Mouse (Mus musculus): Measurements from ENCODE around the gene Prdm4.

Prdm4 gene

DNA sequence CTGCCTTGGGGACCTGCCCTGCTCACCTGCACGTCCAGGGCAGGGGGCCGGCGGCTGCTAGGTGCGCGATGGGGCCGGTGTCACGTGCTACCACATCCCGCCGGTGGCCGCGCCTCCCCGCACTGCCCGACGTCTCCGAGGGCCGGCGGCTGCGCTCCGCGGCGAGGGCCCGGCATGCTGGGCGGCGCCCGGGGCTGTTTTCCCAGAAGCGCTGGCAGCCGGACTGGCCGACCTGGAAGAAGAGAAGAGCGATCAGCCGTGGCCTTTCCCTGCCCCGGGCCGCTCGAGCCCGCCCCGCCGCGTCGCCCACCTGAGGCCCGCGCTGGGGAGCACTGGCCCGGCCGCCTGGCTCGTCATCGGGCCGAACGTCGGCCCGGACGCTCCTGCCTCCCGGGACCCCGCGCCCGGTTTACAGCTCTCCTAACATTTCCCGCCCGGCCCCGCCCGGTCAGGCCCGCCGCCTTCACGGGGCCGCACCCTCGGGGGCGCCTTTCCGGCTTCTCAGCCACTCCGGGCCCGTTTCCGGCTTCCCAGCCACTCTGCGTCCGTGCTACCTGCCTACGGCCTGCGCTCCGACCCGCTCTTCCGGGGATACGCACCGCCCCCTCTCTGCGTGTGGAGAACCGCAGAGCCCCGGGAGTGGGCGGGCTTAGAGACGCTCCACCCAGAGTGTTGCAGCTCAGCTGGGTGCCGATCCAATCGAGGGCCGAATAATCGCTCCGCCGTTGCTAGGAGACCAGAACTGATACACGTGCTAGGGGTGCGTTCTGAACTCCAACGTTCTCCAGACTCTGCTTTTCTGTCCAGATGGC lies at the start of gene Prdm4:
TSS of gene Prdm4 (minus strand) at position 645 of the 812 bp plus-strand sequence.
- peak; percentile 97 to 98 for DNase-seq

DNA sequence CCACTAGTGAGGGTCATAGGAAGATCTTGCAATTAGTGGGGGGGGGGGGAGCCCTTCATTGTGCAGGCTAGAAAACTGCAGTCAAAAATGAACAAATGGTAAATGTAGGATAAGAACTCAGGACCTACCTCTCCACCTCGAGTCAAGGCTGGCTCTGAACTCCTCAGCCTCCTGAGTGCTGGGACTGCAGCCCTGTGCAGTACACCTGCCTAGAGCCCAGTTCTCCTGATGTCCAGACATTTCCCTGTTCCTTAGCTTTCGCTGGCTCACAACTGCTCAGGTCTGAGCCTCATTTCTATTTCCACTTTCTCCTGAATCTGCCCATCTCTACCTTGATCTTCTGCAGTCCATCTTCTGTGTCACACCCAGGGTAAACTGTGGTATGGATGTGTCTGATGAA lies 49.5 kb upstream of the Prdm4 start:
- no peak for DNase-seq

DNA sequence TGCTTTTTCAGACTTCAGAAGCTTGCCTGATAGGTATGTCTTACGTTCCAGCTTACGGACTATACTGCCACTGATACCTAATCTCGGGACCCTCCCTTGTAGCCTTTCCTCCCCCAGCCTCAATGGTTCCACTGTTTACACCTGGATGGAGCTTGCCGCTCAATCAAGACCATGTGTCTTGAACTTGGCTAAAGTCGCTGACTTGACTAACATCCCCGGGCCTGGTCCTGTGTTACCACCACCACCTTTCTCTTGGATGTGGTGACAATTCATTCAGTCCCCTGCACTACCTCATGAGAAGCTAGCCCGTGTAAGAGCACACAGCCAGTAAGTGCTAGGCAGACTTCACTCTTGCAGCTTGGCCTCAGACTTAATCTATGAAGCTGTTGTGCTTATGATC lies 47.4 kb upstream of the Prdm4 start:
- DNase-seq: no peak

DNA sequence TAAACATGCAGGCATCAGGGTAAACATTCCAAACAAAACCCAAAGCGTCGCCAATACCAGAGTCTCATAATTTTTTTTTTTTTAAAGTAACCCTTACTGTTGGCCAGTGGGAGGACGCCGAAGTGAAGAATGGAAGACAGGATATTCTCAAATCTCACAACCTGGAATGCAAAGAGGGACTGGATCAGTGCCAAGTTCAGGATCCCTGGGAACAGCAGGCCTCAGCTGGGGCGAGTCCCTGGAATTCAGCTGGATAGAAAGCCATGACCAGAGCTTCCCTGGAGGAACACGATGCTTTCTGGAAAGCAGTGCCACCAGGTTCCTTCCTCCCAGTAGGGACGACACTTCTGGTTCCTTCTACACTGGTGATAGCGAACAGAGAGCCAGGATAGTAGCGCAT lies 46.0 kb upstream of the Prdm4 start:
- no peak for DNase-seq

DNA sequence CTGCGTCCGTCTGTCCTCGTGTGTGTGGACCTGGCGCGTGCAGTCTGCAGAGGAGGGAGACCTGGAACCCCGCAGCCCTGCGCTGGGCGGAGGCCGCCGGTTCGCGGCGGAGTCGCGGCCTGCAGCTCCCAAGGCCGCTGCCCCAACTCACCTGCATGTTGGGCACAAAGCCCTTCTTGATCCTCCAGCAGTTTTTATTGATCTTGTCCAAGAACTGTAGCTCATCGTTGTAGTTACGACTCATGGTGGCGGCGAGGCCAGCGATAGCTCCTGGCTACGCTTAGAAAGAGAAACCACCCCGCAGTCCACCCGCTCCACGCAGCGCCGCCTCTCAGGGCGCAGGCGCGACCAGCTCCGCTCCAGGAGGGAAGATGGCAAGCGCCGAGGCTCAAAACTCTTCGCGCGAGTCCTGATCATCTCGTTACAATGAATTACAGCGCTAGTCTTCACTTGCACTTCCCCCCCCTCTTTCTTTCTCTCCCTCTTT lies 40.6 kb upstream of the Prdm4 start, which contains the start of gene Rtcb:
TSS of gene Rtcb (minus strand) at position 360 of the 487 bp plus-strand sequence.
- peak; percentile 93 to 96 for DNase-seq

DNA sequence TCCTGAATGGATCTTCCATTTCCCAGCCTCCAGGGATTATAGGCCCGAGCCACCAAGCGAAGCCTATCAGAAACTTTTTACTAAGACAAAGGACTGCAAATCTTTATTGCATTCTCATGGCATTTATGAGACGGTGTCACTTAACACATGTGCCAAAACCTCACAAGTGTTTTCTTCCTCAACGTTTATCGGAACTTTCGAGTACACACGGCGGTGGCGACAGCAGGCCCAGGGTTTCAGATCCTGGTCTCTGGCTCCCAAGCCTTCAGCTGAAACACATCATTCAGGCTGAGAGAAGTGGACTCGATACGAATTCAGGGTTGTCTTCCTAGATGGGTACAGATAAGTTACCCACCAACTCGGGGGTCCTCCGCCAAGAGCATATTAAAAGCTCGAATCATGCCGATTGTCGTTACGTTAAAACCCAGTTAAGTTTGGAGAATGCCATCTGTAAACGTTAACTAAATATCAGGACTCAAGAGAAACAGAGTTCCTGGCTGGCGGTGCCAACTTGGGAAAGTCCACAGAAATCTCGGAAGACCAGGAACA lies 40.0 kb upstream of the Prdm4 start:
- DNase-seq: no peak

DNA sequence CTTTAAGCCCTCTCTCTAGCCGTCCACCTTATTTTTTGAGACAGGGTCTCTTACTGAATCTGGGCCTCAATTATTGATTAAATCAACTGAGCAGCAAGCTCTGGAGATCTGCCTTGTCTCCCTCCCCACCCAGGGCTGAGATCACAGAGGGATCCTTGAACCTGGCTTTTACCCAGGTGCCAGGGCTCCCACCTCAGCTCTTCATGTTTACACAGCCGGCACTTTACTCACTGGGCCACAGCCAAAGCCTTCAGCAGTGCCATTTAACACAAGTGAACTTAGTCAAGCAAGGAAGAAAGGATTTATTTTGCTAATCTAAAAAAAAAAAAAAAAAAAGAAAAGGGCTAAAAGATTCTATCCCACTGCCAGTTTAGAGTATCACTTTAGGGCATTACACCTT lies 37.5 kb upstream of the Prdm4 start:
- DNase-seq: peak in 1 of 2 experiments; percentile 32

DNA sequence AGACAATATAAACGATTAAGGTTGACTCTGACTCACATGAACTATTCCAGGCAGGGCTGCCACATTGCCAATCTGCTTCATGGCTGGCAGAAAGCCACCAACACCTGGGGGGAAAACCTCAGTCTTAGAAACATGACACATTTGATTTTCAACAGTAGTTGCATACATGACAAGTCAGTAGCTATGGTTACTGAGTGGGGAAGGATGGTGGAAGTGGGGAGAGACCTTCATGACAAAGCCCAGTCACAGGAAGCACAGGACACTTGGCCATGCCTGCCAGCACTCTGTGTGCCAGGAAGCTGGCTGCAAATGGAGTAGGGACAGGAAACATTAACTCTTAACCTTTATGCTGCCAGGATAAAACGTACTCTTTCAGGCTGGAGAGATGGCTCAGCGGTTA lies 36.5 kb upstream of the Prdm4 start:
- DNase-seq: peak; percentile 36 to 39

DNA sequence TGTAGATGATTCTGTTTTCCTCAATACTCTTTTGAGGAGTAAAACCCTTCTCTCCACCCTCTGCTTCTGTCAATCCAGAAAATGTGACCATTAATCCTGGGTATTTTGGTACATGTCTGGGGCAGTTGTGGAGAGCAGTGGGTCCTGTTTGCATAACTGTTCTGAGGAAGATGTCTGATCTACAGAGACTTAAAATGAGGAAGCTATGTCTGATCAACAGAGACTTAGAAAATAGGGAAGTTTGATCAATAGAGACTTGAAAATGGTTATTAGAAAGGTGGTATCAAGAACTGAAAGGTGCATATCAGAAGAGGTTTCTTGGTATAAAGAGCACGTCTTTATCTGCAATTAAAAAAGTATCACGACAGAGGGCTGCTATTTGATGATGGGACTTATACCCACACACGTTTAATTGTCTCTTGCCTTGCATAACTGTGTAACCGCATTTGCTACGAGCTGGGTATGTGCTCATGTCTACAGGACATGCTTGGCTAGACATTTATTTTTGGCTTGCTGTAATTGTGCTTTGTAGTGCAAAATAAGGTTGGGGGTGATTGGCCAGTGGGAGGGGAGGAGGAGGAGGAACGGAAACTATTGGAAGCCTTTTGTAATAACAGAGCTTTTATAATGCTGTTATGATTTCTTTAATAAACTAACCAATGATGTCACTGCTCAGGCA lies 35.0 kb upstream of the Prdm4 start:
- no peak for DNase-seq

DNA sequence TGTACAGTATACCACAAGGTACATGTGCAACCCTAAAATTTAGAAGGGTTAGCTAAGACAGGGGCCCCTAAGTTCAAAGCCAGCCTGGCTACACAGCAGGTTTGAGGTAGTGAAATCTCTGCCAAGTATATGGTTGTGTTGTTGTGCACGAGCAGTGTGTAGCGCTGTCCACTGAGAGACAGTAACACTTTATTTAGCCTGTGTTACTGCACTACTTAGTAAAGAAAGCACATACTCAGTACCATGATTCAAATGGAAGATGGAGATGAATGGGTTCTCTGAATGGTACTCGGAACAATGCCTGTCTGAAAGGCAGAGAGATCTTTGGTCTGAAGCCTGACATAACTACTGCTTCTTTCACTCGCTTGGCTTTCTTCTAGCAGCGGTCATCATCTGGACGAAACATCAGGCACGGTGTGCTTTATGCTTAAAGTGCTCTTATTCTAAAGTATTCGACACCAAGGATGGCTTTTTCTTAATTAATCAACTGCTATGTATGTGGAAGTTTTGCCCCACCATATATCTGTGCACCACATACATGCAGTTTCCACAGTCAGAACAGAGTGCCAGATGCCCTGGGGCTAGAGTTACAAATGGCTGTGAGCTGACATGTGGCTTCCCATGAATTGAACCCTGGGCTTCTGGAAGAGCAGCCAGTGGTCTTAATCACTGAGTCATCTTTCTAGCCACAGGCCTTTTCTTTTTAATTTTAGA lies 31.7 kb upstream of the Prdm4 start:
- DNase-seq: no peak

DNA sequence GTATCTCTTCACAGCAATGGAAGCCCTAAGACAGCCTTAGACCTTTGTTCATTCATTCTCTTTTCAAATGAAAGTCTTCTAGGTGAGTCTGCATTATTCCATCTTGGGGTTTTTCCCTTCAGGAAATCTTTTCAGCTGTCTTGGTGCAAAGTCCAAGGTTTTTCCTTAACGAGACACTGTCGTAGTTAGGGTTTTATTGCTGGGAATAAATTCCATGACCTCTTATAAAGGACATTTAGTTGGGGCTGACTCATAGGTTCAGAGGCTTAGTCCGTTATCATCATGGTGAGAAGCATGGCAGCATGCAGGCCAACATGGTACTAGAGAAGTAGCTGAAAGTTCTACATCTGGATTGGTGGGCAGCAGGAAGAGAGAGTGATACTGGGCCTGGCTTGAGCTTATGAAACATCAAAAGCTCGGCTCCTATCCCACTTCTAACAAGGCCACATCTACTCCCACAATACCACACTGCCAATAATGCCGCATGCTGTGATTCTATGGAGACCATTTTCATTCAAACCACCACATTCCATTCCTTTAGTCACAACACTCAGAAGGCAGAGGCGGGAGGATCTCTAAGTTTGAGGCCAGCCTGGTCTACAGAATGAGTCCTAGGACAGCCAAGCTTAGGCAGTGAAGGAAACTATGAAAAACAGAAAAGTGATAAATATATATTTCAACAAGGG lies 19.5 kb upstream of the Prdm4 start:
- DNase-seq: no peak

DNA sequence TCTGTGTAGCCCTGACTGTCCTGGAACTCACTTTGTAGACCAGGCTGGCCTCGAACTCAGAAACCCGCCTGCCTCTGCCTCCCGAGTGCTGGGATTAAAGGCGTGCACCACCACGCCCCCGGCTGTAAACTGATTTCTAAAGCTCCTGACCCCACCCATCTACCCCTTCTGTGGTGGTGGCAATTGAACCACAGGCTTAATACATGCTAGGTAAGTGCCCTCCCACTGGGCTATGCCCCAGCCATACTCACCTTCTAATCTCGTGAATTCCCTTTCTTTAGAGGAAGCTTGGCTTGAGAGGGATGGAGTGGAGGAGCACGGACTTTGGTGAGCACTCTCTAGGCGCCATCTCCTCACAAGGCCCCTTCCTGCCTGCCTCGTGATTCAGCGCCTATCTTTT lies 13.0 kb upstream of the Prdm4 start:
- no peak for DNase-seq

DNA sequence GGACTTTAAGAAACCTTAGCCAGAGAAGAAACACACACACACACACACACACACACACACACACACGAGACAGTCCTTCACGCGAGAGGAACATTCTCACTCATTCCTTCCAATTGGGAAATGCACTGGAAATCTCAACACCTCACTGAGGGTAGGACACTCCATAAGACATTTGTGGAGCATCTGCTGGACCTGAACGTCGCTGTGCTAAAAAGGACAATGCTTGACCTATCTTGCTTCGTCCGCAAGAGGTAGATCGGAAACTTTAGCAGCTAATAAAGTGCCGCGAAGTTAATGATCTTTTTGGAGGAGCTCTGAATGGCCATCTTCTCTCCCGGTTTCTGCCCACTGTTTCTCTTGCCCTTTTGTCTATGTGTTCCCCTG lies 12.3 kb upstream of the Prdm4 start:
- DNase-seq: no peak

DNA sequence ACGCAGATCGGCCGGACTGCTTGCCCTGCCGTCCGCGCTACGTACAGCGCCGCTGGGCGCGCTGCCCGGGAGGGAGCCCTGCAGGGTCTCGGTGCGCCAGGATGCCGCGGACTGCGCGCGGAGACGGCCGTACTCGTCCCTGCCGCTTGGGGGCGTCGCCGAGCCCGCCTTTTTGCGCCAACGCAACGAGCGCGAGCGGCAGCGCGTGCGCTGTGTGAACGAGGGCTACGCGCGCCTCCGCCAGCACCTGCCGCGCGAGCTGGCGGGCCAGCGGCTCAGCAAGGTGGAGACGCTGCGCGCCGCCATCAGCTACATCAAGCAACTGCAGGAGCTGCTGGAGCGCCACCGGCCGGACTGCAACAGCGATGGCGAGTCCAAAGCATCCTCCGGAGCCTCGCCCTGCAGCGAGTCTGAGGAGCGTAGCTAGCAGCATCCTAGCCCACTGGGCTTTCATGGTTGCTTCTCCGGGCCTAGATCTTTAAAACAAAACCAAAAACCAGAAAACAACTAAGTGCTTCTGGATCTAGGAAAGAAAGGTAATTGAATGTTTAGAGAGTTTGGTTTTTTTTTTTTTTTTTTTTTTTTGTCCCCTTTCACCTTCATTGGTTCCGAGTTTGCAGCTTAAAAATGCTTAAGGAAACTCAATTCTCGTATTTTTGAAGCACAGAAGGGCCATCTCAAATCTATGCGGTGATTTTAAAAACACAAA lies 11.7 kb upstream of the Prdm4 start:
- peak; percentile 62 to 69 for DNase-seq

DNA sequence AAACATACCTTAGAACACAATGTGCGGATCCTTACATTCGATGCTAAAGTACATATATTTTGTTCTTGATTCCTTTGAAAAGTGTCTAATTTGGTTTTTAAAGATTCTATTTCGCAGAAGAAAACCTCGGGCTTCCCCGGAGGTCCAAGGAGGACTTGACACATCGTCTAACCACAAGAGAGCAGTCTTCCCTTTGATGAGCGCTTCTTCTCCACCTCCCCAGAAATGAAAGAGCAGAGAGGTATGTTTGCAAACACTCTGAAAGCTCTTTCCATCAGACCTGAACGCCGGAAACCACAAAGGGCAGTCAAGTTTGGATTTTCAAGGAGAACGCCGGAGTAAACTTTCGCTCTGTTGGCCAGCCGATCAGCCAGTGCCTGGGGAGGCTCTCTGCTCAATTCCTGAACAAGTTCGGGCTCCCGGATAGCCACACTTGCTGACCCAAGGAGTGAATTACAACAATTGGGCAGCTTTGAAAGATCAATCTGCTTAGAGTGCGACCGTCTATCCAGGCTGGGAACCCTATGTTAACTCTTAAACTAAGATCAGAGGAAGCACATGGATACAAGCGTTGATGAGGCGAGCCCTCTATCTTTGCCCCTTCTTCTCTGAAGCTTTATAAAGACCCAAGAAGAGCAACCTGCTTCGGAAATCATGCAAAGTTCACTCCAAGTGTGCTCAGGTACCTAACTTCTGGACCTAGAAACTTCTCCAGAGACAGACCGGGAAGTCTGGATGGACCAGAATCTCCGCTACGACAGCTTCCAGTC lies 10.9 kb upstream of the Prdm4 start, which contains the start of gene Ascl4:
TSS of gene Ascl4 (plus strand) at position 6 of the 770 bp plus-strand sequence.
- peak; percentile 17 to 27 for DNase-seq

DNA sequence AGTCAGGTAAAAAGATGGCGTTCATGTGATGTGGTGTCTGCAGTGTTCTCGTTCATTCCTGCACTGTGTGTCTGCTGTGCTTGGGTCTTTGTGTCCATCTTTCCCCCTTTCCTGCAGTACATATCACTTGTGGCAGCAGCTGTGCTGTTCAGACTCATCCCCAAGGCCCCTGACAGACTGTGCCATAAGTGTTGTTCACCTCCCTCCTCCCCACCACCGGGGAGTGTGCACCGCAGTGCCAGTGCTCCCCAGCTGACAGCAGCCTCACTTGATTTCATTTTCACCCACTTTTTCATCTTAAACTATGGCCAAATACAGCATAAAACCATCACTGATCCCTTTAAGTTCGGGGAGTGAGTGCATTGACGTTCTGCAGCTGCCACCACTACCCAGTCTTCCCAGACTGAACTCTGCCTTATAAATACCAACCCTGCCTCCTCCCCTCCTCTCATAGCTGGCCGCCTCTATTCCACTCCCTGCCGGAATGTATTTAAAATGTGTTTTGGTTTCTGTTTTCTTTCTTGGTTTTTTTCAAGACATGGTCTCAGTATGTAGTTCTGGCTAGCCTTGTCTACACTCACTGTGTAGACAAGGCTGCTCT lies 37.0 kb downstream of the Prdm4 start:
- no peak for DNase-seq

DNA sequence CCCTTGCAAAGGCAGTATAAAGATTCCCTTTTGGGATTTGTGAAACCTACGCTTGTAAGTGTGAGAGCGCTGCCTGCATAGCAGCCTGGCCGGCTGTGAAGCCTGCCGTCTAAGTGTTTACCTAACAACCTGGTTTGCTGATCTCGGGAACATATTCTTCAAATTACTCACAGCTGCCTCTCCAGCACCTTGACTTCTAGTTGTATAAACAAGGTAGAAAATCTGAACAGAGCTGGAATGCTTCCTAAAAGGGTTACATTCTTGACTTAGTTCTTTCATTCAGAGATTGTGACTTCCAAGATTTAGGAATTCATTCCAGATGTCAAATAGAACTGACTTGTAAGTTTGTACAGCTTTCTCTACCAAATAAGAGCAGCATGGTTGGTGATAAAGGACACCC lies 41.1 kb downstream of the Prdm4 start:
- DNase-seq: no peak

DNA sequence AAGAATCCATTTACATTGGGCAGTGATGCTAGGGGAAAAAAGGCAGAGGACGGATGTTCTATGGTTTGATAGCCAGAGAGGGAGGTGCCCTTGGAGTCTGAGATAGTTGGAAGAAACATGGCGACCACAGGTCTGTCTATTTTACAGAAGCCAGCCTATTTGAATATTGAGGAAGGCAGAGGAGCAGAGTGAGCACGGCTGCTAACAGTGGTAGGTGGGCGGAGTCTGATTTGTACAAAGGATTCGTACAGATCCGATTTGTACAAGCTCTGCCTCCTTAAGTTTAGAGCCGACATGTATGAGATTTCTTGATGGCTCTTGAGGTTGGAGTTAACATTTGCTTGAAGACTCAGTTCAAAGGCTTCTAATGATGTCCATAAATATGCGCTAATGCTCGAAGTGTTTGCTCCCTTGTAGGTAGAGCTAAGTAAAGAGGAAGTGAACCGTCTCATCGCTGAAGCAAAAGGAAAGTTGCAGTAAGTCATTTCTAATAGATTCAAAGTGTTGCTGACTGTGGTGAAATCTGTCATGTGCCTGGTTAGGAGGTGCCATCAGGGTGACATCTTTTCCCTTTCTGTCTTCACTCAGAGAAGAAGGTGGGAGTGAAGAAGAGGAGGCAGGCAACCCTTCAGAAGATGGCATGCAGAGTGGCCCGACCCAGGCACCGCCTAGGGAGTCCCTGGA lies 42.9 kb downstream of the Prdm4 start:
- DNase-seq: no peak

DNA sequence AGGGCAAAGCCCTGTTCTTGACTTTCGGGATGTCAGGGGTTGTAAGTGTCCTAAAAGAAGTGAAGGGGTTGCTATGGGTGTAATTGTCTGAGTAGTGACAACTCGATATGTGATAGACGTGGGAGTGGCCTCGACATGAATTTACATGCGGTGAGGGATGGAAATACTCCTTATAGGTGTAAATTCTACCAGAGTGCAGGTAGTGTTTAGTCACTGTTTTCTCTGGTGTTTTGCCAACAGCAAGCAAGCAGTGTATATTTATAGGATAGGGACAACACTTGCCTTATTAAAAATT lies 44.5 kb downstream of the Prdm4 start:
- DNase-seq: no peak
